Mouse (Mus musculus) spleen, adult 10 weeks (tissue): Measurements from ENCODE around the gene Ccdc96. TPM values are rescaled to one million over a fixed set of nuclear protein-coding genes. Genes with fewer than 3 reads are reported as not detected.

ENCODE experiments used
- polyA plus RNA-seq: library from polyadenylated mRNA; stranded (reverse); fragments of 350-450 nt; fragmentation: Illumina TruSeq; extraction: RNeasy Lipid Tissue Mini Kit (QIAGEN cat#74804); gene quantifications from one replicate; pipeline ENCODE4 v1.2.3, GENCODE M21; 2015; ENCODE audit warnings: low replicate concordance; ENCODE audit not compliant: insufficient read depth

Gene Ccdc96
- polyA plus RNA-seq, result 0.12 TPM

DNA sequence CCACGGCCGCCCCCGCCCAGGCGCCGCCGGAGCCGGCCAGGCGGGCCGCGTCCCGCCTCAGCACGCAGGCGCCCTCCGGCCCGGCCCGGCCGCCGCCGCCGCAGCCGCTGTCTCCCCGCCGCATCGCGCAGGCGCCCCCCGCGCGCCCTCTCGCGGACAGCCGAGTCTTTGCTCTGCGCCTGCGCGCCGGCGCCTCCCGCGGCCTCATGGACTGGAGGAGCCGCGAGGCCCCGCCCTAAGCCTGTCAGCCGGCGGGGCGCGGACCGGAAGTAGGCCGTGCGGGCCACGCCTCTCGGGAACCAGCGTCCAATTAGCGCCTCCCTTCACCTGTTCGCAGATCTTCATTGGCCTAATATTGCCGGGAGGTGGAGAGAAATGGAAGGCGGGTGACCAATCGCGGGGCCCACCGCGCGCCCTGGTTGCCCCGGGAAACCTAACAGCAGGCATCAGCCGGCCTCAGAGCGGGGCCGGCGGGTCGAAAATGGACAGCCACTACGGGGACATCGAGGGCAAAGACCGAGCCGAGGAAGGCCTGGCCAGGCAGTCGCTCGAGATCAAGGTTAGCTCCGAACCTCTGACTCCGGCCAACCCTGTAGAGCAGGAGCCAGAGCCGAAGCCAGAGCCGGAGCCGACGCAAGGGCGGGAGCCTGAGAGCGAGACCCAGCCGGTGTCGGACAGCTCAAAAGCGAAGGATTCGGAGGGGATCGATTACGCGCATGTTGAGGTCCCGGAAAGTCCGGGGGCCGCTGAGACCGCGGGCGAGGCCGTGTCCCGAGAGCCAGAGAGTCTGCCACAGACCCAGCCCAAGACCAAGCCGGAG is at the start of gene Ccdc96, which contains the start of gene Tada2b:
TSS of gene Ccdc96 (plus strand) at position 418 of the 820 bp plus-strand sequence.
TSS of gene Tada2b (minus strand) at position 115 of the 820 bp plus-strand sequence.

DNA sequence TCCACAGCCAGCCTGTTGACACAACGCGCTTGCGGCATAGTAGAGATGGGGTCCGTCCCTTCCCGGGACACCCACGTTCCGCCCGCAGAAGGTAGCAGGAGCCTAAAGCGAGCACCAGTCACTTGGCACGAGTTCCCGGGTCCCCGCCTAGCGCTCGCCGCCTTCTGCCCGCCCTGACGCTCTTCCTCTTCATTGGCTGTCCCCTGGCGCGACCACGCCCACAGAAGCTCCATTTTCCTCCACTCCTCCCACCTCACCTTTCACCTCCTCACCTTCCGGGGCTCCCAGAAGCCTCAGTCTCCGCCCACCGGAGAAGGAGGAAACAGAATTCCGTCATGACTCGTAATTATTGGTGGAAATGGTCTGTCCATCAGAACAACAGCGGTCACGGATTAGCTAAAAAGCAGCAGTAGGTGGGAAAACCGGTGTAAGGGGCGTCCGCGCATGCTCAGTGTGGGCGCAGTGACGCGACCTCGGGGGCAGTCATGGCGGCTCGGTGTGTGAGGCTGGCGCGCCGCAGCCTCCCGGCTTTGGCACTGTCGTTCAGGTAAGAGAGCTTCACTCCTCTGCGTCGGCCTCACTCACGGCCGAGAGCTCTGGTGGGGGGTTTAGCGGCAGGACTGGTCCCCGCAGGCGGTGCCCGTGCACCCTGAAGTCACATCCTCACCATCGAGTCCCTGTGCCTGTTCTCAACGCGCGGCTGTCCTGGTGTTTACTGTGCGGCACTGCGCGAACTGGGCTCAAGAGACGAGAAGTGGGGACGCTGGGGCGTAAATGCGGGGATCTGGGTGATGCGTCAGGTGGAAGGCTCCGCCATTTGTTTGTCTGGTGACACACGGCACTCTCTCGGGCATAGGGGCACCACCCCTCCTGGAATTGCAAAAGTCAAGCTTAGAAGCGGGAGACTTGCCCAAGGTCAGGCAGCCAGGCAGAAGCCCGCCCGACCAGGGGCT is 19.4 kb upstream of the Ccdc96 start, which contains the start of gene Grpel1:
TSS of gene Grpel1 (plus strand) at position 290 of the 953 bp plus-strand sequence.

Other genes with a start within 250 kb of the Ccdc96 start
- gene Sorcs2, start 86.4 kb upstream of the Ccdc96 start, polyA plus RNA-seq, result 2.1 TPM
- 16.8 TPM for gene Grpel1, start 19.6 kb upstream of the Ccdc96 start, polyA plus RNA-seq
- gene Tada2b, start 303 bp upstream of the Ccdc96 start, polyA plus RNA-seq, result 21.5 TPM
- 73.0 TPM for gene Tbc1d14, start 108.7 kb downstream of the Ccdc96 start, polyA plus RNA-seq
- 36.3 TPM for gene D5Ertd579e, start 211.4 kb downstream of the Ccdc96 start, polyA plus RNA-seq